Mouse (Mus musculus) forebrain, embryonic 16.5 days (tissue): ENCODE data around the gene Gm3476. TPM values are rescaled to one million over a fixed set of nuclear protein-coding genes. Genes with fewer than 3 reads are reported as not detected.
"Not testable (repeated sequence)": the region's sequence is repeated elsewhere in the genome, so short reads cannot be mapped to it uniquely, and the experiment has no call there.

Experiments
- ATAC-seq: fragments of 200-750 bp; cut with Nextera tagmentation; 2 replicates; pipeline ENCODE4 v1.8.0; 2017; ENCODE audit warnings: mild to moderate bottlenecking, moderate library complexity
- H3K27ac ChIP-seq: fragments of 300-500 bp; sonication (generic); 2 replicates; pipeline ENCODE4 v1.5.1; 2014; ENCODE audit warnings: low read length, control low read depth
- H3K27me3 ChIP-seq: fragments of 300-500 bp; sonication (generic); replicated peaks from 2 replicates; pipeline ENCODE4 v1.6.1; 2014; ENCODE audit warnings: low read length; ENCODE audit not compliant: control insufficient read depth, insufficient read depth
- H3K36me3 ChIP-seq: fragments of 300-500 bp; sonication (generic); 2 replicates; pipeline ENCODE4 v1.6.1; 2014; ENCODE audit not compliant: control insufficient read depth, insufficient read depth
- H3K4me1 ChIP-seq: fragments of 300-500 bp; sonication (generic); replicated peaks from 2 replicates; pipeline ENCODE4 v1.6.1; 2014; ENCODE audit warnings: low read length; ENCODE audit not compliant: control insufficient read depth, insufficient read depth
- H3K4me2 ChIP-seq: fragments of 300-500 bp; sonication (generic); 2 replicates; pipeline ENCODE4 v1.6.1; 2014; ENCODE audit warnings: mild to moderate bottlenecking, low read length, control low read depth
- H3K4me3 ChIP-seq: fragments of 300-500 bp; sonication (generic); replicated peaks from 2 replicates; pipeline ENCODE4 v1.5.1; 2014; ENCODE audit warnings: mild to moderate bottlenecking, low read length, control low read depth
- H3K9ac ChIP-seq: fragments of 300-500 bp; sonication (generic); replicated peaks from 2 replicates; pipeline ENCODE4 v1.6.1; 2014; ENCODE audit warnings: low read depth, low read length, control low read depth
- H3K9me3 ChIP-seq: fragments of 300-500 bp; sonication (generic); 2 replicates; pipeline ENCODE4 v1.6.1; 2016; ENCODE audit warnings: low read length; ENCODE audit not compliant: control insufficient read depth
- WGBS: fragments of 180-500 bp; shearing (Covaris S2); extraction: QIAGEN DNeasy Blood & Tissue Kit; methylation state at CpG from one replicate; pipeline ENCODE4 v1.1.7; 2014; 5-methylcytosine and 5-hydroxymethylcytosine counted together
- polyA plus RNA-seq: library from polyadenylated mRNA; unstranded; fragments of >200 nt; fragmentation: Nextera tagmentation; extraction: Ambion mirVana; gene quantifications from 2 replicates; pipeline ENCODE4 v1.2.1, GENCODE M21; 2015

Gm3476 gene
- not detected in 2 replicates for polyA plus RNA-seq

- WGBS, result no CpG with 5 or more reads among the region's 1 CpGs
Measured at GRCm38 (mm10) chr14:6125707-6126106, at the start of gene Gm3476. Gene Gm3476 (minus strand): TSS chr14:6125807.

GRCm38 (mm10) chr14:6163538-6163937 is 37.9 kb upstream of the Gm3476 start:
- H3K27me3 ChIP-seq, H3K36me3 ChIP-seq, H3K9me3 ChIP-seq, H3K4me1 ChIP-seq, H3K4me2 ChIP-seq, ATAC-seq, H3K27ac ChIP-seq, H3K4me3 ChIP-seq, H3K9ac ChIP-seq: not testable (repeated sequence)
- 97% methylated on average over 4 of the region's 9 CpGs for WGBS

More at GRCm38 (mm10) chr14:6125707-6126106, at the start of gene Gm3476:
- H3K4me1 ChIP-seq, H3K36me3 ChIP-seq, H3K4me3 ChIP-seq, ATAC-seq, H3K9me3 ChIP-seq, H3K4me2 ChIP-seq, H3K27me3 ChIP-seq, H3K9ac ChIP-seq, H3K27ac ChIP-seq: not testable (repeated sequence)

- not testable (repeated sequence) for H3K27ac ChIP-seq, ATAC-seq, H3K27me3 ChIP-seq, H3K4me1 ChIP-seq, H3K36me3 ChIP-seq, H3K4me3 ChIP-seq, H3K9ac ChIP-seq, H3K4me2 ChIP-seq, H3K9me3 ChIP-seq
- WGBS, result 100% methylated on average over 1 of the region's 1 CpGs
Measured at GRCm38 (mm10) chr14:6161085-6161484, 35.5 kb upstream of the Gm3476 start.

DNA sequence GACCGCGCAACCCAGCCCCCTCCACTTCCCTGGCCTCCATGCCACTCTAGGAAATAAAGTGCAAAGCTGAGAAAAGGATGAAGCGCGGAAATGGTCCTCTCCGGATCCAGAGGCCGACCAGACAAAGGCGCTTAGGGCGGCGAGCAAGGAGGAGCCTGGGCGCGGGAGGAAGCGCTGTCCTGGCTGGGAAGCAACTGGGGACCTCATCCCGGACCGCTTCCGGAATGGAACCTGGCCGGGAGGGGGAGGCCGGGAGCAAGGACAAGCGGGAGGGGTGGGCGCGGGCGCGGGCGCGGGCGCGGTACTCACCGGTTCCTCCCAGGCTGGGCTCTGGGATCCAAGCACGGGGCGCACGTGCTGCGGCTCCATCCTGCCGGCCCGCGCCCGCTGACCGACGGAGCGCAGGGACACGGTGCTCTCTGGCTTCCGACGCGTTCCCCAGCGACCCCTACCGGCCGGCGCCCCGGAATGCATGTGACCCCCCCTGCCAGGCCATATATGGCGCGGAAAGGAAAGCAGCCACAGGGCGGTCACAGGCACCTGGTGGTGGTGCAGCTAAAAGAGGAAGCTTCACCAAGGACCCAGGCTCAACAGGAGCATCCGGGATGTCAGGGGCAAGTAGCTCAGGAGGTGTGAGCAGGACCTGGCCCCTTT is 17.2 kb downstream of the Gm3476 start, which contains the start of gene Gm3468:
Gene Gm3468, minus strand, starts transcription at position 394 of the 654 bp plus-strand sequence.
- Histone ChIP-seq H3K4me3 (peak within 1 kb of the TSS; percentile 41), H3K9ac (peak within 1 kb of the TSS; percentile 35), H3K4me2 (peak within 1 kb of the TSS; percentile 48)
- WGBS, result 2% methylated on average over 28 of the region's 51 CpGs
- H3K27me3 ChIP-seq, H3K4me1 ChIP-seq, H3K9me3 ChIP-seq, H3K36me3 ChIP-seq, H3K27ac ChIP-seq: not testable (repeated sequence)
- ATAC-seq, result peak; percentile 92

DNA sequence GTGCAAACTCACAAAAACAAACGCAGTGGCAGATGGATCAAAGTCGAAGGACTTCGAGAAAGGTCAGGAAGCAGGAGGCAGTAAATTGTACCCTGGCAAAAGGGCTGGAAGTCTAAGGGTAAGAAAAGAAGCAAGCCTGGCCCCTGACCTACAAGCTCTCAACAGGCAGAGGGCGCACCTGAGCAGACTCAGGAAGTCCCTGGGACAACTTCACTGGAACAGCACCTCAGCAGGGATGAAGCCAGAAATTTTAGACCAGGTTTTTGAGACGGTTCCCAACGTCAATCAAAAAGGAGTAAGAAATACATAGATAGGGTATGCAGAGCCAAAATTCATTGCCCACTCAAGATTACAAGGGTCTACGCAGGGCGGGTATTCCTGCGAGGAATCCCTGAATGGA is 18.1 kb downstream of the Gm3476 start:
- not testable (repeated sequence) for H3K9me3 ChIP-seq, H3K9ac ChIP-seq, H3K27ac ChIP-seq

GRCm38 (mm10) chr14:6093842-6094241 is 31.8 kb downstream of the Gm3476 start, which contains the start of gene Gm8206:
Gene Gm8206 (minus strand): TSS chr14:6093942.
- not testable (repeated sequence) for H3K9ac ChIP-seq, H3K27ac ChIP-seq, H3K27me3 ChIP-seq, H3K9me3 ChIP-seq, H3K4me1 ChIP-seq, H3K36me3 ChIP-seq, H3K4me2 ChIP-seq, ATAC-seq, H3K4me3 ChIP-seq
- 94% methylated on average over 2 of the region's 3 CpGs for WGBS

More for the DNA sequence above, 18.1 kb downstream of the Gm3476 start:
- peak overlapping the region; percentile 41 for H3K4me3 ChIP-seq
- H3K27me3 ChIP-seq, ATAC-seq, H3K4me1 ChIP-seq, H3K36me3 ChIP-seq: not testable (repeated sequence)
- H3K4me2 ChIP-seq, result peak overlapping the region; percentile 48
- 8% methylated on average over 8 of the region's 9 CpGs for WGBS

DNA sequence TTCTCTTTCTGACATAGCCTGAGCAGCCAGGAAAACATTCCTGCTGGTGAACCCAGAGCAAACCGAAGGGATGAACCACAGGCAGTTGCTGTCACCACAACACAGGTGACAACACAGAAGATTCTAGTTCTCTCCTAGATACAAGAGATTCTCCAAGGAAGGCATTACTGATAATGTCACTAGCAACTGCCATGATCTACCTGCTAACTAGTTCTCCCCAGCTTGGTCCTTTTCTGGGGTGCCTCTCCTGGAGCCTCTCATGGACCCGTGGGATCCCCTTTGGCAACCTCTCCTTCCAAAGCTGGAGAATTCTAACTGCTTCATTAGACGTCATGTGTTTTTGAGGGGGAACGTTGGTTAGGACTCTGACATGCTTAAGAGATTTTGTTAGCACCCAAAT is 67.4 kb downstream of the Gm3476 start, which contains the start of gene Gm6337:
Gene Gm6337, minus strand, starts transcription at position 101 of the 400 bp plus-strand sequence.
- H3K4me3 ChIP-seq, H3K36me3 ChIP-seq, ATAC-seq, H3K4me2 ChIP-seq, H3K9ac ChIP-seq, H3K27me3 ChIP-seq, H3K27ac ChIP-seq, H3K4me1 ChIP-seq, H3K9me3 ChIP-seq: not testable (repeated sequence)
- WGBS, result 85% methylated on average over 3 of the region's 4 CpGs

Other genes with a start within 250 kb of the Gm3476 start
- 0.52 and 0.70 TPM in 2 replicates for gene Gm8237, start 245.4 kb downstream of the Gm3476 start, polyA plus RNA-seq
- 2.1 and 2.2 TPM in 2 replicates for gene Gm3248, start 164.1 kb downstream of the Gm3476 start, polyA plus RNA-seq
- gene Gm3453, start 146.7 kb downstream of the Gm3476 start, polyA plus RNA-seq, result not detected in 2 replicates
- not detected in 2 replicates for gene Gm6337, start 67.5 kb downstream of the Gm3476 start, polyA plus RNA-seq
- 3.7 and 4.0 TPM in 2 replicates for gene Gm8206, start 31.9 kb downstream of the Gm3476 start, polyA plus RNA-seq
- 3.3 and 3.6 TPM in 2 replicates for gene Gm3468, start 17.1 kb downstream of the Gm3476 start, polyA plus RNA-seq
- gene Gm21560, start 93.5 kb upstream of the Gm3476 start, polyA plus RNA-seq, result not detected in 2 replicates
- 5.8 and 6.5 TPM in 2 replicates for gene Gm3411, start 161.4 kb upstream of the Gm3476 start, polyA plus RNA-seq
- 0.29 TPM in 1 of 2 replicates, not detected in the other for gene Gm21103, start 179.0 kb upstream of the Gm3476 start, polyA plus RNA-seq
- gene Gm3618, start 217.9 kb upstream of the Gm3476 start, polyA plus RNA-seq, result not detected in 2 replicates